Mouse (Mus musculus) cortical plate, adult 2 months (tissue): ENCODE data around the gene Dpf1. TPM values are rescaled to one million over a fixed set of nuclear protein-coding genes. Genes with fewer than 3 reads are reported as not detected.

Source experiments
- H3K27ac ChIP-seq: fragments of 200-500 bp; 2 replicates; pipeline ENCODE4 v1.5.1; 2012; ENCODE audit warnings: low read length, control low read depth, inconsistent platforms; ENCODE audit not compliant: insufficient read depth
- H3K4me1 ChIP-seq: fragments of 200-500 bp; 2 replicates; pipeline ENCODE4 v1.6.1; 2011; ENCODE audit warnings: low read length; ENCODE audit not compliant: control insufficient read depth, insufficient read depth
- H3K4me3 ChIP-seq: fragments of 200-500 bp; 2 replicates; pipeline ENCODE4 v1.5.1; 2011; ENCODE audit warnings: mild to moderate bottlenecking, low read length, control low read depth; ENCODE audit not compliant: insufficient read depth
- CTCF ChIP-seq: fragments of 200-500 bp; IDR thresholded peaks from 2 replicates; pipeline ENCODE4 v1.5.1; 2011; ENCODE audit warnings: mild to moderate bottlenecking, control low read depth, low read length; ENCODE audit not compliant: insufficient read depth; ENCODE audit errors: extremely low read depth
- POLR2A ChIP-seq: fragments of 200-500 bp; IDR thresholded peaks from 2 replicates; pipeline ENCODE4 v1.6.1; 2011; ENCODE audit warnings: mild to moderate bottlenecking, low read length, control low read depth; ENCODE audit not compliant: insufficient read depth; ENCODE audit errors: extremely low read depth
- polyA plus RNA-seq: library from polyadenylated mRNA; depleted of rRNA; stranded (reverse); fragments of >200 nt; gene quantifications from 2 replicates; pipeline ENCODE4 v1.2.3, GENCODE M21; 2012; rRNA removed

The Dpf1 gene
- 59.6 and 65.1 TPM in 2 replicates for polyA plus RNA-seq

DNA sequence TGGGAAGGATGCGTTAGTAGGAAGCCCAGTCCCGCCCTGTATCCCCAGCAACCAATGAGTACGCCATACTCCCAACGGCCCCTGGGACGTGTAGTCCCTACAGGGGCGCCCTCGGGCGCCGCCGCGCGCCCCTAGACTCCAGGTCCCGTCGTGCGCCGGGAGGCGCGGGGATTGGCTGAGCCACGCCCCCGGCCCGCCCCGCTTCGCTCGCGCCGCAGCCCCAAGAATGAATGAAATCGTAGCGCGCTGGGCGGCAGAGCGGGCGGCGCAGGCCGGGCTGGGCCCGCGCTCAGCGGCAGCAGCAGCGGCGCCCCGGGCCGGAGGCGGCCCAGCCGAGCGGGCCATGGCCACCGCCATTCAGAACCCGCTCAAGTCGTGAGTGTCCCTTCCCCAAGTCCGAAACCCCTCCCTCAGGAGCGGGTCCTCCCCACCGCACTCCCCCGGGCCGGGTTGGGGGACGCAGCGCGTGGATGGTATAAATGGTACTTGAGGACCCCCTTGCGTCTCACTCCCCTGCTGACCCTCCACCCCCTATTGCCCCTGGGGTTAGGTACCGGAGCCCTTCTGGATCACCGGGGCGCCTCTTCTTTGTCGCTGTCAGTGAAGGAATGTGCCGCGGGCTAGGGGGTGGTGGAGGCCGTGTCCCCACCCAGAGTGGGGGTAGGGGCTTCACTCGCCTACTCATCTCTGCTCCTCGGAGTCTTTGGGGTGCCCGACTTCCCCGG lies at the start of gene Dpf1:
TSS of gene Dpf1 (plus strand) at position 214 of the 725 bp plus-strand sequence.
- Histone ChIP-seq H3K4me3 (peak within 1 kb of the TSS; percentile 93), H3K27ac (no peak within 1 kb of the TSS; the same call in 1 of the 2 replicates), H3K4me1 (peaks cover 2% of the 10 kb centered on the region; the same call in 1 of the 2 replicates)
- no peak for TF ChIP-seq CTCF
- peak; percentile 35; the same call in 1 of the 2 replicates for TF ChIP-seq POLR2A

DNA sequence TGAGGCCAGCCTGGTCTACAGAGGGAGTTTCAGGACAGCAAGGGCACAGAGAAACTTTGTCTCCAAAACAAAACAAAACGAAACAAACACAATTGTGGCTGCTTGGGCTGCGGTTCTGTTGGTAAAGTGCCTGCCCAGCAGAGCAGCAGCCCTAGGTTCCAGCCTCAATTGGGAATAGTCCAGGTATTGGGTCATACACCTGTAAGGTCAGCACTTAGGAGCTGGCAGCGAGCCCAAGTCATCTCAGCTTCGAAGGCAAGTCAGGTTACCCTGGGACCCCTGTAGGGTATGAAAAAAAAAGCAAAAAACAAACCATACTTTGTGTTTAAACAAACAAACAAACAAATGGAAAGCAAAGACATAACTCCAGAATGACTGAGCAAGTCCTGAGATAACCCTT lies 47.9 kb upstream of the Dpf1 start:
- TF ChIP-seq CTCF (no peak), POLR2A (no peak)
- Histone ChIP-seq H3K27ac (no peak overlapping the region), H3K4me1 (no peaks in the 10 kb centered on the region), H3K4me3 (no peak overlapping the region)

DNA sequence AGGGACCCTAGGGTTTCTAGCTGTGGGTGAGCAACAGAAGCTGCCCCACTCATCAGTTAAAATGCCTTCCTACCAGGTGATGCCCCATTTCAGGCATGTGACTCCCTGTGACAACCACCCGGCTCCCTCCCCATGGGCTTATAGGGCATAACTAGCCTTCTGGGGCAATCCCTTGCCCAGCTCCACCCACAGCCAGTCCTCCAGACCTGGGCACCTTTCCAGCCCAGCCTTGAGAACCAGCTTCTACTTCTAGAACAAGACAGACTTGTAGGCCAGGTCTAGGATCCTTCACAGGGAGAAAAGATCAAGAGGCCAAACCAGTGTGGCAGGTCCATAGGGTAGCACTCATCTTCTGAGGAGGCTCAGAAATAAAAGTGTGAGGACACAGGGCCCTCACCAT lies 46.4 kb upstream of the Dpf1 start:
- no peak for TF ChIP-seq POLR2A
- no peak for TF ChIP-seq CTCF
- no peak overlapping the region for H3K27ac ChIP-seq

DNA sequence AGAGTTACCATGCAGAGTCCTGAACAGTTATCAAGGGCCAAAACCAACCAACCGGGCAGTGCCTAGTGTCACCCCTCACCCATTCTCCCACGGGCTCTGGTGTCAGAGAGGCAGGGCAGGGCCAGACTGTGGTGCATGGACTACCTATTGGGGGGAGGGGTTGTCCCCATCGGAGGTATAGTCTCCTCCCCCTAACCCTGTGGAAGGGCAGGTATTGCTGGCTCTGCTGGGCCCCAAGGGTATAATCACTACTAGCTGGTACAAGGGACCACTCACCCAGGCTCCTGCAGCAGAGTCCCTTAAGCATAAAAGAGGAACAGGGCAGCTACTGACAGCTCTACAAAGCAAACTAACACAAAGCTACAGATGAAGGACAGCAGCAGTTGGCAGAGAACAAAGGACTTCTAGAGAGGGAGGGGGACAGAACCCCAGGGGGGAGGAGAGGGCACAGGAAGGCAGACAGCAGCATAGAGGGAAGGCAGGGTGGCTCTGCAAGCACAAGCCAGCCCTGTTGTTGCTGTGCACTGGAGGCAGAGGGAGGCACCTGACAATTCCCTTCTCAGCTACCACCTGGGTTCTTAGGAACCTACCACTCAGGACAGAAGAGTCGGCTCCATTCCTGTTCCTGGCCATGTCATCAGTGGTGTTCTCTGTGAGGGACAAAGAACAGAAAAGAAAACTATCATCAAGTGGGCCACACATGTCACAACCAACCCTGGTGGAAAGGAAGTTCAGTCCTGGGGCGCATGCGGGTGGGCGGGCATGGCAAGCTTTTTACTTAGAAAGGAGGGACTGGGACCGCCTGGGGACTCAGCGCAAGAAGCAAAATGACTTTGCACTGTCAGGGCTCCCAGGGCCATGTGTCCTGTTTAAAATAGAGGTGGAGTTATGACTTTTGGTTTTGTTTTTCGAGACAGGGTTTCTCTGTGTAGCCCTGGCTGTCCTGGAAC lies 43.7 kb upstream of the Dpf1 start:
- no peaks in the 10 kb centered on the region for H3K4me1 ChIP-seq
- no peak overlapping the region for H3K27ac ChIP-seq
- no peak overlapping the region for H3K4me3 ChIP-seq
- no peak for TF ChIP-seq POLR2A
- TF ChIP-seq CTCF, result no peak

More for the DNA sequence above, 46.4 kb upstream of the Dpf1 start:
- H3K4me1 ChIP-seq, result no peaks in the 10 kb centered on the region
- no peak overlapping the region for H3K4me3 ChIP-seq

DNA sequence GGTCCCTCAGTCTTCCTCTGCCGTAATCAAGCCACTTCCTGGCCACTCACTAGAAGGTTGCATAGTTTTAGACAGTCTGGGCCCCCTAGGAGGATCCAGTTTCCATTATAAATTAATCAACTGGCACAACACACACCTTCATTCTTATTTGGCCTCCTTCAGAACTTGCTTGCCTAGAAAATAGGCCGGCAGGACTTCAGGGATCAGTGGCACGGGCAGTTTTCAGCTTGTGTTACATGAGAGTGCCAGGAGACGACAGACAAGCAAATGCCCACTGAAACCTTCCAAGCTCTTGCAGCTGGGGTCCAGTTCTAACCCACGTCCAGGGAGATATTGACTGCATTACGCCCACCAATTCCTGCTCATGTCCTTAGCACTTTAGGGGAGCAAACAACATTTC lies 41.6 kb upstream of the Dpf1 start:
- Histone ChIP-seq H3K4me1 (no peaks in the 10 kb centered on the region), H3K4me3 (no peak overlapping the region), H3K27ac (no peak overlapping the region)
- TF ChIP-seq POLR2A (no peak), CTCF (no peak)

DNA sequence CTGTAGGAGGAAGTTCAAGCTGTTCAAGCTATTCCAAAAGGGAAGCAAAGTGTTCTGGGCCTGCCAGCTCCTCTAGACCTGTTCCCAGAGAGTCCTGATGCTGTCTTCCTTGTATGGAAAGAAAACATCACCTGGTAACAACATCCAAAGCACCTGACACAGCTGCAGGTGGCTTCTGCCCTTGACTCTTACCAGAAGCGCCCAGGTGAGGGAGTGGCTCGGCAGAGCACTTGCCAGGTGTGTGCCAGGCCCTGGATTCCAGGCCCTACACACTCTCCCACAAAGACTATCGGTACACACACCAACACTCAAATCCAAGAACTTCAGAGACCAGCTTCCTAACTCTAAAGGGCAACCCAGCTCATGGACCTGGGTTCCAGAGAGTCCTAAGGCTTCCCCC lies 39.9 kb upstream of the Dpf1 start:
- TF ChIP-seq POLR2A, result no peak
- no peak for TF ChIP-seq CTCF
- Histone ChIP-seq H3K4me3 (no peak overlapping the region), H3K27ac (no peak overlapping the region), H3K4me1 (no peaks in the 10 kb centered on the region)

DNA sequence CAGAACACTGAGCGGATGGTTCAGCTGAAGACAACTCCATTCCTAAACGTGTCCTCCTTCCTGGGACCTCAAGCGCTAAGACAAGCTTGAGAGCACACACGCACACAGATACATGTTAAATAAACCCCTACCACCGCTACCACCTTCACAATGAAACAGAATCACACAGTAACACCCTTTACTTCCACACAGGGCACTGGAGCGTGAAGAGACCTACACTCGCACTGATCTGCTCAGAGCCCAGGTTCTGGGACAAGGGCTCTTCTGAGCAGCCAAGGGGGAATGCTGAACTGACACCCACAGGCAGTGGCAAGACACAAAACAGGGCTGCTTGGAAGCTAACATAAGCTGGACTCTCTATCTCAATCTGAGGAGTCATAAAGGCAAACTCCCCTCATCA lies 38.1 kb upstream of the Dpf1 start:
- Histone ChIP-seq H3K27ac (no peak overlapping the region), H3K4me3 (no peak overlapping the region), H3K4me1 (no peaks in the 10 kb centered on the region)
- TF ChIP-seq POLR2A, result no peak

DNA sequence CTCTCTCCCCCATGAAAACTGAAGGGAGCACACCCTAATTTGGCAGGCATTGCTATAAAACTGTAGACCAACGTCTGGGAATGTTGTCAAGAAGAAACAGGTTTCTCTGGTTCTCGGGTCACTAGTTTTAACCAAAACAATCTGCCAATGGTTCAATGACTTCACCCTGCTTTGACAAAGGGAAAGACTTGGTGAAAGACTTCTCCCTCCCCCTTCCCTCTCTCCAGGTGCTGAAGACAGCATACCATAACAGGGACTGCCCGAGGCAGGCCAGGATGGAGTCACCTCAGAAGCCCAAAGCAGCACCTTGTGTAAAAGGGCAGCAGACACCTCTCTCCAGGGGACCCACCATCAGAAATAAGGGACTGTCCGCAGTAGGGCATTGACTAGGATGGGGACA lies 36.8 kb upstream of the Dpf1 start:
- peaks cover 1% of the 10 kb centered on the region; the same call in 1 of the 2 replicates for H3K4me1 ChIP-seq
- H3K27ac ChIP-seq, result no peak overlapping the region
- TF ChIP-seq CTCF (no peak), POLR2A (no peak)
- no peak overlapping the region for H3K4me3 ChIP-seq

DNA sequence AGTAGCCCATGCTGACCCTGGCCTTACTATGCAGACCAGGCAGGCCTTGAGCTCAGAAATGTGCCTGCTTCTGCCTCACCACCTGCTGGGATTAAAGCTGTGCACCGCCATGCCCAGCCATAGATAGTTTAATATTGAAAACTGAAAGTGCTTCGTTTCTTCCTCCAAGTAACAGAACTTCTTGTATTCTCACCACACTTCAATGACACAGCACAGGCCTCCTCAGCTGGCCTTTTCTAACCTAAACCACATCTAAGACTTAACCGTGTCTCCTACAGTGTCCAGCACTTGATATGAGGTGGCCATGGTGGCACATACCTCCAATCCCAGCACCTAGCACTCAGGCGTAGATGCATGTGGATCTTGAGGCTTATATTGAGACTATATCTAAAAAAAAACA lies 33.3 kb upstream of the Dpf1 start:
- no peak overlapping the region for H3K27ac ChIP-seq

More for the DNA sequence above, 33.3 kb upstream of the Dpf1 start:
- Histone ChIP-seq H3K4me1 (peaks cover 1% of the 10 kb centered on the region; the same call in 1 of the 2 replicates), H3K4me3 (no peak overlapping the region)
- TF ChIP-seq POLR2A (no peak), CTCF (no peak)
